Mouse (Mus musculus): Measurements from ENCODE around the gene Ncor2. TPM values are rescaled to one million over a fixed set of nuclear protein-coding genes. Genes with fewer than 3 reads are reported as not detected.
A peak's percentile ranks its signal among the peaks of the same experiment; 100 is the strongest.

Gene Ncor2
- total RNA-seq, 2 experiments from 2014 or later = 177 to 208 TPM

- no peak for DNase-seq (ENCODE audit: low spot score in 2 of 2)
Measured at GRCm38 (mm10) chr5:125172831-125173615, 6.0 kb downstream of the Ncor2 start.

GRCm38 (mm10) chr5:125171259-125171658 is 7.8 kb downstream of the Ncor2 start:
- no peak for DNase-seq (ENCODE audit: low spot score in 2 of 2)

GRCm38 (mm10) chr5:125170107-125170842 is 8.7 kb downstream of the Ncor2 start:
- no peak for DNase-seq (ENCODE audit: low spot score in 2 of 2)

DNA sequence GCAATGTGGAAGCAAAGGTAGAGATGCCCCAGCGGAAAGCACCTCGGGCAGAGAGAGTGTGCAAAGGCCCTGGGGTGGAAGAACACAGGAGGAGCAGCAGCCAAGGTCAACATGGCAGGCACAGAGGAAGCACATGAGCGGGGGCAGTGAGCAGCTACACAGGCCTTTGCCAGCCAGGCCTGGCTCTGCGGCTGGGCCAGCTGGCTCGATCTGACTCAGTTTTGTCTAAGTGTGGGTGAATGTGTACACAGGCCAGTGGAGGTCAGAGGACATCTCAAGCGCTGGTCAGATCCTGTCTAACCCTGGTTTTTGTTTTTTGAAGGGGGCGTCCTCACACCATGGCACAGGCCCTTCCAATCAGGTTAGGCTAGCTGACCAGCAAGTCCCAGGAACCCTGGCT is 10.9 kb downstream of the Ncor2 start:
- DNase-seq (ENCODE audit: low spot score in 2 of 2) = no peak

GRCm38 (mm10) chr5:125167524-125167923 is 11.5 kb downstream of the Ncor2 start:
- no peak for DNase-seq (ENCODE audit: low spot score in 2 of 2)

- no peak for DNase-seq (ENCODE audit: low spot score in 2 of 2)
Measured at GRCm38 (mm10) chr5:125165993-125166392, 13.0 kb downstream of the Ncor2 start.

DNA sequence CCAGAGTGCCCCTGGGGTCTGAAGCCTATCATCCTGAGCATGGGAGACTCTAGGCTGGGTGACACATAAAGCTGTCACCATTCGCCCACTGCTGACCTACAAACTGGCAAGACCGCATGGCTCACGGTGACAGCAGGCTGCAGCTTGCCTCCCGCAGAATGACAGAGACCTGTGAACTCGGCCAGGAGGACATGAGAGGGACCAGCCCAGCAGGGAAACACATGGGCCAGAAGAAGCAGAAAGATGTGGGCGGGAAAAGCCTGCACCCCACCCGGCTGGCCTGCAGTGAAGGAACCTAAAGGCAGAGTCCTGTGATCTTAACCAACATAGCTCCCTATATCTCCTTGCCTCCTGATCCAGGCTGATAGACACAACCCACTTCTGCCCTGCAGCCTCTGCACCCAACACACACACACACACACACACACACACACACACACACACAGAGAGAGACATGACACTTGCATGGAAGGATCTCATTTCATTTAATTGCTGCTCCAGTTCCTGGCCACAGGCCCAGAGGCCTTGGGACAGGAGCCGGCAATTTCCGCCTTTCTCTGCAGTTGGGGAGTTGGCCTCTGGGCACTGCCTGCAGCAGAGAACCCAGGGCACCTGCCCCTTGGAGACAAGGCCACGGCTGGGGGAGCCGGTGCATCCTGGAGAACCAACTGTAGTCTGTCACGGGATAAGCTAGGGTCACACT is 14.4 kb downstream of the Ncor2 start:
- no peak for DNase-seq (ENCODE audit: low spot score in 2 of 2)

GRCm38 (mm10) chr5:125163441-125164050 is 15.5 kb downstream of the Ncor2 start:
- DNase-seq (ENCODE audit: low spot score in 2 of 2) = no peak

GRCm38 (mm10) chr5:125162461-125162860 is 16.6 kb downstream of the Ncor2 start:
- no peak for DNase-seq (ENCODE audit: low spot score in 2 of 2)

GRCm38 (mm10) chr5:125159804-125160405 is 19.1 kb downstream of the Ncor2 start:
- DNase-seq (ENCODE audit: low spot score in 2 of 2) = no peak

GRCm38 (mm10) chr5:125159293-125159692 is 19.7 kb downstream of the Ncor2 start:
- no peak for DNase-seq (ENCODE audit: low spot score in 2 of 2)

DNA sequence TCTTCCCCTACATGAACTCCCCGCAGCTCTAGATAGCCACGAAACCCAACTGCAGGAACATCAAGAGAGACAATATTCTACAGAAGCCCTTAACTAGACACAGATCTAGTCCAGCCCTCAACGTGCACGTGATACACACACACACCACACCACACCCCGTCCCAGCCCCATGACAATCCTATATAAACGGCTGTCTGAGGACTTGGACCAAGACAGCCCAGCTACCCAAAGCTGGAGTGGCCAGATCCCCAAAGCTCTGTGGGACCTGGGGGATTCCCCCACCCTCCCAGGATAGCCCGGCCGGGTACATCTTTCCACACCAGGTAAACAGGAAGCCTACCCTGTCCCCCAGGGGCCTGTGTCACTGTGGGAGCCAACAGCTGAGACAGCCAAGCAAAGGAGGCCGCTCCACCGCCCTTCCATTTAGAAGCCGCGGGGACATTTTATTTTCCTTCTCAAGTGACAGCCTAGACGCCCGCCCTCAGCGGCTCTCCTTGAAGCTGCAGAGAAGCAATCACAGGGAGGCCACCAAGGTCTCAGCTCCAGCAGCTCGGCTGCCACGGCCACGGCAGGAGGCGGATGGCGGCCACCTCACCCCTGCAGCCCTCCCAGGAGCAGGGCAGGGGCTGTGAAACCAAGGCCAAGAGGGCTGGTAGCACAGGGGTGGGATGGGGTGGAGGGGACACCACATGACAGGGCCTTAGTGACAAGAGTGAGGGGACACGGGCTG is 20.6 kb downstream of the Ncor2 start:
- DNase-seq (ENCODE audit: low spot score in 2 of 2) = no peak

GRCm38 (mm10) chr5:125157375-125158033 is 21.5 kb downstream of the Ncor2 start:
- DNase-seq (ENCODE audit: low spot score in 2 of 2) = no peak

- no peak for DNase-seq (ENCODE audit: low spot score in 2 of 2)
Measured at GRCm38 (mm10) chr5:125156418-125157205, 22.4 kb downstream of the Ncor2 start.

GRCm38 (mm10) chr5:125155451-125155850 is 23.6 kb downstream of the Ncor2 start:
- DNase-seq (ENCODE audit: low spot score in 2 of 2) = no peak

GRCm38 (mm10) chr5:125154989-125155388 is 24.0 kb downstream of the Ncor2 start:
- peak in 1 of 2 experiments; percentile 48 for DNase-seq (ENCODE audit: low spot score in 2 of 2)

- no peak for DNase-seq (ENCODE audit: low spot score in 2 of 2)
Measured at GRCm38 (mm10) chr5:125154178-125154577, 24.8 kb downstream of the Ncor2 start.

- DNase-seq (ENCODE audit: low spot score in 2 of 2) = no peak
Measured at GRCm38 (mm10) chr5:125153201-125153816, 25.7 kb downstream of the Ncor2 start.

Measured in left cerebral cortex, adult 18-20 months (tissue).